Mouse (Mus musculus): Measurements from ENCODE around the gene Ahr. TPM values are rescaled to one million over a fixed set of nuclear protein-coding genes. Genes with fewer than 3 reads are reported as not detected.

Ahr gene
- polyA plus RNA-seq, 1 experiment from 2014 or later: 15.1 TPM

GRCm38 (mm10) chr12:35480764-35481163 lies 54.1 kb downstream of the Ahr start:
- Histone ChIP-seq H3K9ac (ENCODE audit: low read length) (no peak overlapping the region), H3K36me3 (ENCODE audit: control insufficient read depth, insufficient read depth, low read length) (no peaks in the 10 kb centered on the region), H3K4me2 (ENCODE audit: low read depth, low read length) (no peak overlapping the region), H3K4me1 (ENCODE audit: control insufficient read depth, insufficient read depth, low read length) (no peaks in the 10 kb centered on the region), H3K4me3 (replicated peaks; ENCODE audit: low read length) (no peak overlapping the region), H3K9me3 (replicated peaks; ENCODE audit: control insufficient read depth, low read length) (no peaks in the 10 kb centered on the region), H3K27me3 (ENCODE audit: control insufficient read depth, insufficient read depth, low read length) (no peaks in the 10 kb centered on the region), H3K27ac (ENCODE audit: low read length) (no peak overlapping the region)
- no peak for ATAC-seq (ENCODE audit: insufficient read depth, low FRiP score)
- 82% methylated on average over 2 of the region's 2 CpGs for WGBS

- 59% methylated on average over 5 of the region's 5 CpGs for WGBS
Observed at GRCm38 (mm10) chr12:35478906-35479305, 55.9 kb downstream of the Ahr start.

GRCm38 (mm10) chr12:35463457-35463856 lies 71.4 kb downstream of the Ahr start:
- H3K4me3 ChIP-seq (replicated peaks; ENCODE audit: low read length): no peak overlapping the region
- WGBS: 66% methylated on average over 1 of the region's 1 CpGs
- no peaks in the 10 kb centered on the region for H3K27me3 ChIP-seq (ENCODE audit: control insufficient read depth, insufficient read depth, low read length)
- H3K4me1 ChIP-seq (ENCODE audit: control insufficient read depth, insufficient read depth, low read length): no peaks in the 10 kb centered on the region
- no peaks in the 10 kb centered on the region for H3K36me3 ChIP-seq (ENCODE audit: control insufficient read depth, insufficient read depth, low read length)
- H3K9ac ChIP-seq (ENCODE audit: low read length): no peak overlapping the region
- H3K27ac ChIP-seq (ENCODE audit: low read length): no peak overlapping the region
- ATAC-seq (ENCODE audit: insufficient read depth, low FRiP score): no peak
- H3K4me2 ChIP-seq (ENCODE audit: low read depth, low read length): no peak overlapping the region
- no peaks in the 10 kb centered on the region for H3K9me3 ChIP-seq (replicated peaks; ENCODE audit: control insufficient read depth, low read length)

More at GRCm38 (mm10) chr12:35478906-35479305, 55.9 kb downstream of the Ahr start:
- Histone ChIP-seq H3K4me1 (ENCODE audit: control insufficient read depth, insufficient read depth, low read length) (no peaks in the 10 kb centered on the region), H3K4me2 (ENCODE audit: low read depth, low read length) (no peak overlapping the region), H3K27me3 (ENCODE audit: control insufficient read depth, insufficient read depth, low read length) (no peaks in the 10 kb centered on the region), H3K9ac (ENCODE audit: low read length) (no peak overlapping the region), H3K4me3 (replicated peaks; ENCODE audit: low read length) (no peak overlapping the region), H3K27ac (ENCODE audit: low read length) (no peak overlapping the region; the same call in 1 of the 2 replicates), H3K36me3 (ENCODE audit: control insufficient read depth, insufficient read depth, low read length) (no peaks in the 10 kb centered on the region), H3K9me3 (replicated peaks; ENCODE audit: control insufficient read depth, low read length) (no peaks in the 10 kb centered on the region)
- ATAC-seq (ENCODE audit: insufficient read depth, low FRiP score): no peak

GRCm38 (mm10) chr12:35462667-35463066 lies 72.2 kb downstream of the Ahr start:
- Histone ChIP-seq H3K27ac (ENCODE audit: low read length) (no peak overlapping the region), H3K4me1 (ENCODE audit: control insufficient read depth, insufficient read depth, low read length) (no peaks in the 10 kb centered on the region), H3K27me3 (ENCODE audit: control insufficient read depth, insufficient read depth, low read length) (no peaks in the 10 kb centered on the region), H3K9ac (ENCODE audit: low read length) (no peak overlapping the region), H3K9me3 (replicated peaks; ENCODE audit: control insufficient read depth, low read length) (no peaks in the 10 kb centered on the region), H3K4me3 (replicated peaks; ENCODE audit: low read length) (no peak overlapping the region), H3K36me3 (ENCODE audit: control insufficient read depth, insufficient read depth, low read length) (no peaks in the 10 kb centered on the region), H3K4me2 (ENCODE audit: low read depth, low read length) (no peak overlapping the region)
- no peak for ATAC-seq (ENCODE audit: insufficient read depth, low FRiP score)
- 72% methylated on average over 6 of the region's 6 CpGs for WGBS

GRCm38 (mm10) chr12:35459662-35460061 lies 75.2 kb downstream of the Ahr start:
- Histone ChIP-seq H3K9ac (ENCODE audit: low read length) (no peak overlapping the region), H3K27ac (ENCODE audit: low read length) (no peak overlapping the region), H3K9me3 (replicated peaks; ENCODE audit: control insufficient read depth, low read length) (no peaks in the 10 kb centered on the region), H3K4me1 (ENCODE audit: control insufficient read depth, insufficient read depth, low read length) (no peaks in the 10 kb centered on the region), H3K27me3 (ENCODE audit: control insufficient read depth, insufficient read depth, low read length) (no peaks in the 10 kb centered on the region), H3K4me3 (replicated peaks; ENCODE audit: low read length) (no peak overlapping the region), H3K4me2 (ENCODE audit: low read depth, low read length) (no peak overlapping the region), H3K36me3 (ENCODE audit: control insufficient read depth, insufficient read depth, low read length) (no peaks in the 10 kb centered on the region)
- ATAC-seq (ENCODE audit: insufficient read depth, low FRiP score): peak; percentile 53; the same call in 1 of the 2 replicates
- 74% methylated on average over 3 of the region's 3 CpGs for WGBS

Data from stomach, embryonic 16.5 days (tissue).